Mouse (Mus musculus) hindbrain, embryonic 16.5 days (tissue): ENCODE measurements around the gene Nptx2. TPM values are rescaled to one million over a fixed set of nuclear protein-coding genes. Genes with fewer than 3 reads are reported as not detected.
A peak's percentile ranks its signal among the peaks of the same experiment; 100 is the strongest.

ENCODE experiments used
- ATAC-seq: fragments of 200-750 bp; cut with Nextera tagmentation; 2 replicates; pipeline ENCODE4 v1.8.0; 2017; ENCODE audit warnings: moderate TSS enrichment, moderate library complexity
- H3K27ac ChIP-seq: fragments of 300-500 bp; sonication (generic); 2 replicates; pipeline ENCODE4 v1.5.1; 2014; ENCODE audit warnings: low read depth, mild to moderate bottlenecking, control low read depth, low read length, moderate library complexity
- H3K27me3 ChIP-seq: fragments of 300-500 bp; sonication (generic); replicated peaks from 2 replicates; pipeline ENCODE4 v1.6.1; 2014; ENCODE audit warnings: low read length; ENCODE audit not compliant: control insufficient read depth, insufficient read depth
- H3K36me3 ChIP-seq: fragments of 300-500 bp; sonication (generic); 2 replicates; pipeline ENCODE4 v1.6.1; 2014; ENCODE audit warnings: mild to moderate bottlenecking, low read length, moderate library complexity, mixed read lengths; ENCODE audit not compliant: control insufficient read depth, insufficient read depth
- H3K4me1 ChIP-seq: fragments of 300-500 bp; sonication (generic); 2 replicates; pipeline ENCODE4 v1.6.1; 2014; ENCODE audit warnings: low read depth, low read length; ENCODE audit not compliant: control insufficient read depth, insufficient read depth
- H3K4me2 ChIP-seq: fragments of 300-500 bp; sonication (generic); 2 replicates; pipeline ENCODE4 v1.6.1; 2014; ENCODE audit warnings: mild to moderate bottlenecking, low read length, control low read depth, moderate library complexity
- H3K4me3 ChIP-seq: fragments of 300-500 bp; sonication (generic); 2 replicates; pipeline ENCODE4 v1.5.1; 2014; ENCODE audit warnings: mild to moderate bottlenecking, low read length, control low read depth, moderate library complexity
- H3K9ac ChIP-seq: fragments of 300-500 bp; sonication (generic); 2 replicates; pipeline ENCODE4 v1.6.1; 2014; ENCODE audit warnings: low read depth, mild to moderate bottlenecking, control low read depth, low read length, moderate library complexity
- H3K9me3 ChIP-seq: fragments of 300-500 bp; sonication (generic); 2 replicates; pipeline ENCODE4 v1.6.1; 2014; ENCODE audit warnings: mild to moderate bottlenecking, low read length, moderate library complexity; ENCODE audit not compliant: control insufficient read depth
- WGBS: fragments of 180-500 bp; shearing (Covaris S2); extraction: QIAGEN DNeasy Blood & Tissue Kit; methylation state at CpG from one replicate; pipeline ENCODE4 v1.1.7; 2014; 5-methylcytosine and 5-hydroxymethylcytosine counted together
- polyA plus RNA-seq: library from polyadenylated mRNA; unstranded; fragments of >200 nt; fragmentation: Nextera tagmentation; extraction: Ambion mirVana; gene quantifications from 2 replicates; pipeline ENCODE4 v1.2.1, GENCODE M21; 2015

Gene Nptx2
- 6.6 TPM in 2 replicates for polyA plus RNA-seq

DNA sequence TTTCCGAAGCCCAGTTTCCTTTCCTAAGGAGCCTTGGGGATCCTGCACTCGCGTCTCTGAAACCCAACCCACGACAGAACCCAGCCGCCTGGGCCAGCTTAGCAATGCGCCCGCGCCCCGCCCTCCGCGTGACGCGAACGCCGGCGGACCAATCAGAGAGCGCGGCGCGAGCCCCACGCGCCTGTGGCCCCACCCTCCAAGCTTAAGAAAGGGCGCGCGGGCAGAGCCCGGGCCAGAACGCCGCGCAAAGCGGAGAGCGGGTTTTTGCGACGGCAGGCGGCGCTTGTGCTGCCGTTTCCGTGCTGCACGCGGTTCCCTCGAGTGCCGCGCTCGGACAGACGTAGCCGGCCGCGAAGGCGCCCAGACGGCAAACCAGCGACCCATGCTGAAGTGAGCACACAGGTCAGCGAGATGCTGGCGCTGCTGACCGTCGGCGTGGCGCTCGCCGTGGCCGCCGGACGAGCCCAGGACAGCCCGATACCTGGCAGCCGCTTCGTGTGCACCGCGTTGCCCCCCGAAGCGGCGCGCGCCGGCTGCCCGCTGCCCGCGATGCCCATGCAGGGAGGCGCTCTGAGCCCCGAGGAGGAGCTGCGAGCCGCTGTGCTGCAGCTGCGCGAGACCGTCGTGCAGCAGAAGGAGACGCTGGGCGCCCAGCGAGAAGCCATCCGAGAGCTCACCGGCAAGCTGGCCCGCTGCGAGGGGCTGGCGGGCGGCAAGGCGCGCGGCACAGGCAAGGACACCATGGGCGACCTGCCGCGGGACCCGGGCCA lies at the start of gene Nptx2:
TSS of gene Nptx2 (plus strand) at position 250 of the 770 bp plus-strand sequence.
- peaks cover 11% of the 10 kb centered on the region; the same call in 1 of the 2 replicates for H3K4me1 ChIP-seq
- H3K27me3 ChIP-seq, result peaks cover 5% of the 10 kb centered on the region
- no peaks in the 10 kb centered on the region for H3K36me3 ChIP-seq
- H3K9ac ChIP-seq, result peak within 1 kb of the TSS; percentile 64
- ATAC-seq, result peak; percentile 97
- H3K9me3 ChIP-seq, result no peaks in the 10 kb centered on the region
- no peak within 1 kb of the TSS for H3K27ac ChIP-seq
- WGBS, result 1% methylated on average over 92 of the region's 99 CpGs
- peak within 1 kb of the TSS; percentile 50 for H3K4me3 ChIP-seq
- H3K4me2 ChIP-seq, result peak within 1 kb of the TSS; percentile 77

- Histone ChIP-seq H3K4me2 (no peak overlapping the region), H3K4me3 (no peak overlapping the region), H3K9ac (no peak overlapping the region), H3K27me3 (no peaks in the 10 kb centered on the region), H3K4me1 (no peaks in the 10 kb centered on the region), H3K27ac (no peak overlapping the region), H3K9me3 (no peaks in the 10 kb centered on the region; the same call in 1 of the 2 replicates), H3K36me3 (no peaks in the 10 kb centered on the region)
- 65% methylated on average over 7 of the region's 7 CpGs for WGBS
- ATAC-seq, result no peak
Observed at GRCm38 (mm10) chr5:144496481-144496880, 49.2 kb upstream of the Nptx2 start.

DNA sequence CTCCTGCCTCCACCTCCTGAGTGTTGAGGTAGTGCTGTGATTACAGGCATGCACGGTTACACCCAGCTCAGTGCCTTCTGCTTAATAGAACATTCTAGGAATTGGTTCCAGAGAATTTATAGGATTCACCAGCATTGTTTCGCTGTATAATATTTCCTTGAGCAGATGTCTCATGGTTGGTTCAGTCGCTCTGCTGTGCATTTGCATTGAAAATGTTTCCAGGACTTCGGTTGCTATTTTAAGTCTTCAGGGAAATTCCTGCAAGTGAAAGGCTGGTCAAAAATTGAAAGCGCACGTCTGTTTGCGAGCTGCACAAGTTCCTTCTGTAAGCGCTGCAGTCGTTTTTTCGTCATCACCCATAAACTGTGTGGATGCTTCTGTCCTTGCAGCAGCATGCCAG lies 41.5 kb upstream of the Nptx2 start:
- ATAC-seq, result no peak
- 86% methylated on average over 10 of the region's 10 CpGs for WGBS
- H3K4me1 ChIP-seq, result no peaks in the 10 kb centered on the region
- H3K27me3 ChIP-seq, result peaks cover 3% of the 10 kb centered on the region; the same call in 1 of the 2 replicates
- H3K36me3 ChIP-seq, result no peaks in the 10 kb centered on the region
- H3K27ac ChIP-seq, result no peak overlapping the region
- H3K4me3 ChIP-seq, result no peak overlapping the region
- H3K9me3 ChIP-seq, result no peaks in the 10 kb centered on the region
- no peak overlapping the region for H3K9ac ChIP-seq
- H3K4me2 ChIP-seq, result no peak overlapping the region

- no peak overlapping the region for H3K4me2 ChIP-seq
- no peak overlapping the region for H3K4me3 ChIP-seq
- H3K4me1 ChIP-seq, result no peaks in the 10 kb centered on the region
- WGBS, result 90% methylated on average over 2 of the region's 2 CpGs
- no peaks in the 10 kb centered on the region for H3K9me3 ChIP-seq
- no peak overlapping the region for H3K9ac ChIP-seq
- H3K27ac ChIP-seq, result no peak overlapping the region
- no peaks in the 10 kb centered on the region for H3K36me3 ChIP-seq
- peaks cover 3% of the 10 kb centered on the region; the same call in 1 of the 2 replicates for H3K27me3 ChIP-seq
- ATAC-seq, result no peak
Observed at GRCm38 (mm10) chr5:144505731-144506130, 40.0 kb upstream of the Nptx2 start.

GRCm38 (mm10) chr5:144506156-144506555 lies 39.5 kb upstream of the Nptx2 start:
- WGBS, result 56% methylated on average over 4 of the region's 4 CpGs
- ATAC-seq, result no peak
- no peaks in the 10 kb centered on the region for H3K9me3 ChIP-seq
- H3K4me3 ChIP-seq, result no peak overlapping the region
- peaks cover 3% of the 10 kb centered on the region; the same call in 1 of the 2 replicates for H3K27me3 ChIP-seq
- no peaks in the 10 kb centered on the region for H3K36me3 ChIP-seq
- no peak overlapping the region for H3K4me2 ChIP-seq
- H3K9ac ChIP-seq, result no peak overlapping the region
- no peak overlapping the region for H3K27ac ChIP-seq
- no peaks in the 10 kb centered on the region for H3K4me1 ChIP-seq

DNA sequence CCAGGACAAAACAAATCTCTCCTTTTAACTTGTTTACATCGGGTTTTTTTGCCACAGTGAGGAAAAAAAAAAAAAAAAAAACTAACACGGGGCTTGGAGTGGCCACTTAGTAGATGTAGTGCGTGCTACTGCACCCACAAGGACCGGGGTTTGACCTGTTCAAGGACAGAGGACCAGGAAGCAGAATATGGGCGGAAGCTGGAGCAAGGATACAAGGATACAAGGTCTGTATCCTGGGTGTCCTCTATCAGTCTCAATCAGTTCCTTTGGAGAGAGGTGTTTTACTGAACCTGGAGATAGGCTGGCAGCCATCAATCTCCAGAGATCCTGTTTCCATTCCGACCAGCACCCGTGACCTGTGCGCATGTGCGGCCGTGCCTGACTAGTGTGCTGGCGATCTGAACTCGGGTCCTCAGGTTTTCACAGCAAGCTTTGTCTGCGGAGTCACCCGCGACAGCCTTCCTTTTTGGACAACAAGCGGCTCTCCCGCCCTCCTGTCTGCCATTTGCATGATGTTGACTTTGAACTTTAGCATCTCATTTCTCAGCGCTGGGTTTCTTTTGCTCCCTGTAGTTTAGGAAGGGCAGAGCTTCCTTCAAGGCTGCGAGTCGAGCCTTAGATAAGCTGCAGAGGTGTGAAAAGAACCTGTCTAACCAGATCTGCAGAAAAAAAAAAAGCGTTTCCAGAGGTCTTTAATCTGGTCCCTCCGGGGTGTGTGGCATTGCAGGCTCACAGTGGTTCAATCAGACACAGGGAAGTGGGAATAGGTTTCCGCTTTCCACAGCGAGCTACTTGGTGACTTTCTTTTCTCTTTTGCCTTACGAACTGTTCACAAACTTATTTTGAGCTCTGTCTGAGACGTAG lies 38.8 kb upstream of the Nptx2 start:
- Histone ChIP-seq H3K36me3 (no peaks in the 10 kb centered on the region), H3K27me3 (peaks cover 3% of the 10 kb centered on the region; the same call in 1 of the 2 replicates), H3K4me2 (no peak overlapping the region), H3K4me1 (no peaks in the 10 kb centered on the region), H3K4me3 (no peak overlapping the region), H3K9ac (no peak overlapping the region), H3K9me3 (no peaks in the 10 kb centered on the region), H3K27ac (no peak overlapping the region)
- ATAC-seq, result no peak
- 36% methylated on average over 26 of the region's 26 CpGs for WGBS

- H3K4me1 ChIP-seq, result no peaks in the 10 kb centered on the region
- no peak overlapping the region for H3K27ac ChIP-seq
- H3K9ac ChIP-seq, result no peak overlapping the region
- no peak overlapping the region for H3K4me3 ChIP-seq
- WGBS, result 29% methylated on average over 7 of the region's 7 CpGs
- no peaks in the 10 kb centered on the region for H3K36me3 ChIP-seq
- H3K9me3 ChIP-seq, result no peaks in the 10 kb centered on the region
- H3K27me3 ChIP-seq, result peaks cover 3% of the 10 kb centered on the region; the same call in 1 of the 2 replicates
- ATAC-seq, result no peak
- H3K4me2 ChIP-seq, result no peak overlapping the region
Observed at GRCm38 (mm10) chr5:144509431-144509830, 36.3 kb upstream of the Nptx2 start.

DNA sequence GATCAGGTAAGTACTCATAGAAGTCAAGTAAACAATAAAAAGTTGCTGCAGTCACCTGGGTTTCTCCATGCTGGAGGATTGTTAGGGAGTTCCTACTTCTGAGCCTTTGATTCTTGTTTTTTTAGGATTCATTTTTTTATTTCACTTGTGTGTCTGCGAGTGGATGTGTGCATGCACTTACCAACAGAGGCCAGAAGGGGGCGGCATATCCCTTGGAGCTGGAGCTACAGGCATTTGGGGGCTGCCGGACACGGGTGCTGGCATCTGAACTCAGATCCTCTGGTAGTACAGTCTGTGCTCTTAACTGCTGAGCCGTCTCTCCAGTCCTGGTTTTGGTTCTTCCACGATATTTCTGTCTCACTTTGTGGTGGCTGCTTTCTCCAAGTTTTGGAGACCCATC lies 31.0 kb upstream of the Nptx2 start:
- WGBS, result 64% methylated on average over 6 of the region's 6 CpGs
- no peaks in the 10 kb centered on the region for H3K36me3 ChIP-seq
- H3K9ac ChIP-seq, result no peak overlapping the region
- H3K9me3 ChIP-seq, result no peaks in the 10 kb centered on the region
- no peaks in the 10 kb centered on the region for H3K27me3 ChIP-seq
- H3K4me3 ChIP-seq, result no peak overlapping the region
- ATAC-seq, result no peak
- H3K27ac ChIP-seq, result no peak overlapping the region
- H3K4me1 ChIP-seq, result no peaks in the 10 kb centered on the region
- no peak overlapping the region for H3K4me2 ChIP-seq

- no peak overlapping the region for H3K9ac ChIP-seq
Observed at GRCm38 (mm10) chr5:144515241-144515640, 30.5 kb upstream of the Nptx2 start.

More at GRCm38 (mm10) chr5:144515241-144515640, 30.5 kb upstream of the Nptx2 start:
- no peak overlapping the region for H3K4me3 ChIP-seq
- H3K4me2 ChIP-seq, result no peak overlapping the region
- H3K4me1 ChIP-seq, result no peaks in the 10 kb centered on the region
- H3K27me3 ChIP-seq, result no peaks in the 10 kb centered on the region
- H3K9me3 ChIP-seq, result no peaks in the 10 kb centered on the region
- no peak for ATAC-seq
- 87% methylated on average over 4 of the region's 4 CpGs for WGBS
- no peaks in the 10 kb centered on the region for H3K36me3 ChIP-seq
- H3K27ac ChIP-seq, result no peak overlapping the region
